Mouse (Mus musculus): ENCODE measurements around the gene Dxo.
"Not testable (repeated sequence)": the region's sequence is repeated elsewhere in the genome, so short reads cannot be mapped to it uniquely, and the experiment has no call there.

The Dxo gene

GRCm38 (mm10) chr17:34836856-34837221 is at the start of gene Dxo, which contains the start of gene Stk19:
Gene Dxo (plus strand): TSS chr17:34837019.
Gene Stk19 (minus strand): TSS chr17:34836945.
- DNase-seq, result peak; percentile 95

GRCm38 (mm10) chr17:34795016-34795415 is 41.8 kb upstream of the Dxo start:
- no peak for DNase-seq

- peak; percentile 68 for DNase-seq
These were observed 41.2 kb upstream of the Dxo start for GRCm38 (mm10) chr17:34795633-34796032.

GRCm38 (mm10) chr17:34796311-34797140 is 40.3 kb upstream of the Dxo start:
- no peak for DNase-seq

- not testable (repeated sequence) for DNase-seq
These were observed 39.4 kb upstream of the Dxo start for GRCm38 (mm10) chr17:34797211-34797995.

GRCm38 (mm10) chr17:34798071-34798470 is 38.7 kb upstream of the Dxo start:
- not testable (repeated sequence) for DNase-seq

GRCm38 (mm10) chr17:34798866-34799530 is 37.8 kb upstream of the Dxo start:
- no peak for DNase-seq

GRCm38 (mm10) chr17:34799531-34799925 is 37.3 kb upstream of the Dxo start:
- no peak for DNase-seq

GRCm38 (mm10) chr17:34800781-34801305 is 36.0 kb upstream of the Dxo start:
- DNase-seq, result not testable (repeated sequence)

- DNase-seq, result not testable (repeated sequence)
These were observed 34.1 kb upstream of the Dxo start for GRCm38 (mm10) chr17:34802756-34803155.

GRCm38 (mm10) chr17:34803367-34803766 is 33.5 kb upstream of the Dxo start:
- DNase-seq, result not testable (repeated sequence)

- DNase-seq, result not testable (repeated sequence)
These were observed 32.5 kb upstream of the Dxo start, which contains the start of gene Cyp21a1 for GRCm38 (mm10) chr17:34804301-34804700. Gene Cyp21a1 (minus strand): TSS chr17:34804561.

- no peak for DNase-seq
These were observed 31.8 kb upstream of the Dxo start for GRCm38 (mm10) chr17:34804871-34805562.

GRCm38 (mm10) chr17:34807176-34807575 is 29.6 kb upstream of the Dxo start:
- DNase-seq, result no peak

GRCm38 (mm10) chr17:34808599-34809205 is 28.1 kb upstream of the Dxo start:
- no peak for DNase-seq

GRCm38 (mm10) chr17:34810411-34810810 is 26.4 kb upstream of the Dxo start:
- not testable (repeated sequence) for DNase-seq

- DNase-seq, result not testable (repeated sequence)
These were observed 26.0 kb upstream of the Dxo start for GRCm38 (mm10) chr17:34810811-34811210.

- DNase-seq, result no peak
These were observed 25.5 kb upstream of the Dxo start for GRCm38 (mm10) chr17:34811275-34811674.

- peak; percentile 37 for DNase-seq
These were observed 23.1 kb upstream of the Dxo start for GRCm38 (mm10) chr17:34813747-34814146.

- DNase-seq, result no peak
These were observed 21.9 kb upstream of the Dxo start for GRCm38 (mm10) chr17:34814818-34815370.

- DNase-seq, result not testable (repeated sequence)
These were observed 6.0 kb upstream of the Dxo start for GRCm38 (mm10) chr17:34830776-34831175.
